15 mouse cellular contexts compared by ENCODE assay signal in genomic region chr7:44792781-44793180, GRCm38 (mm10).
"Had no signal": no experiment of that assay in that cellular context is flagged by ENCODE, and none has a peak within 500 bp of the region (broad histone marks: within the 10 kb centered on the region; RNA-seq: fewer than 3 reads in every experiment).

No protein-coding gene starts in this region.

- H3K9me3 ChIP-seq: intestine, embryonic 15.5 days; midbrain, embryonic 15.5 days; neural tube, embryonic 12.5 days; stomach, embryonic 15.5 days had no signal

- DNase-seq: kidney, adult 2 months; kidney, postnatal 36 days; layer of hippocampus, adult 9-11 months; layer of hippocampus, postnatal 36 days; lung, adult 18-20 months; retina, postnatal 1 day; right cerebral cortex, postnatal 4 days; thymus, adult 2 months; thymus, postnatal 36 days had no signal

- H3K4me2 ChIP-seq: intestine, embryonic 15.5 days; limb, embryonic 12.5 days; midbrain, embryonic 11.5 days; midbrain, embryonic 15.5 days; neural tube, embryonic 12.5 days; stomach, embryonic 15.5 days had no signal

- H3K4me3 ChIP-seq: intestine, embryonic 15.5 days; limb, embryonic 12.5 days; midbrain, embryonic 15.5 days; neural tube, embryonic 12.5 days; stomach, embryonic 15.5 days had no signal

- H3K27ac ChIP-seq: intestine, embryonic 15.5 days; limb, embryonic 12.5 days; midbrain, embryonic 15.5 days; neural tube, embryonic 12.5 days; stomach, embryonic 15.5 days had no signal

- H3K27me3 ChIP-seq: intestine, embryonic 15.5 days; midbrain, embryonic 15.5 days; neural tube, embryonic 12.5 days; stomach, embryonic 15.5 days had no signal

- H3K9ac ChIP-seq: intestine, embryonic 15.5 days; limb, embryonic 12.5 days; midbrain, embryonic 15.5 days; neural tube, embryonic 12.5 days; stomach, embryonic 15.5 days had no signal

- H3K36me3 ChIP-seq: intestine, embryonic 15.5 days; limb, embryonic 12.5 days; midbrain, embryonic 15.5 days; neural tube, embryonic 12.5 days; stomach, embryonic 15.5 days had no signal

- H3K4me1 ChIP-seq: intestine, embryonic 15.5 days; limb, embryonic 12.5 days; midbrain, embryonic 15.5 days; neural tube, embryonic 12.5 days; stomach, embryonic 15.5 days had no signal

- ATAC-seq: intestine, embryonic 15.5 days; midbrain, embryonic 15.5 days had no signal
